Comparison of ENCODE assay signal across 11 mouse cellular contexts in the genomic region with DNA sequence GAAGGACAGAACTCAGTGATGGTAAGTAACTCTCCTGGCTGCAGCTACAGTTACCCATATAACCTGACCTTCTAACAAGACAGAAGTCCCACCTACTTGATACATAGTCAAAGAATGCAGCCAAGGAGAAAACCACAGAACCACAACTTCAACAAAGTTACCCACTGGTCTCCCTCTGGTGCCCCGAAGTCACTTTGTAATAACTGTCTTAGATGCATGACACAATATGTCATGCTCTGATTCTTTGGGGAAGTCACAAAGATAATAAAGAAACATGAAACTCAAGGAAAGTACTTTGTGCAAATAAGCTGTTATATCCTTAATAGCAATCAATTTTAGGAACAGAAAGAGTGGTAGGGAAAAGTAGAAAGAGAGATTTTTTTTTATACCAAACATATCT. TPM values are rescaled to one million over a fixed set of nuclear protein-coding genes. Genes with fewer than 3 reads are reported as not detected.
DNase-seq lines count a peak whose midpoint lies in the region; ATAC-seq and TF ChIP-seq lines count a peak whose summit lies in the region.
"Had no signal": no experiment of that assay in that cellular context is flagged by ENCODE, and none has a peak within 500 bp of the region (broad histone marks: within the 10 kb centered on the region; RNA-seq: fewer than 3 reads in every experiment).

No protein-coding gene starts in this region.

- DNase-seq in kidney, postnatal 25 days: no peak
- DNase-seq in A20 (ENCODE audit: low read depth, low spot score): peak; percentile 80
- peak; percentile 22 for DNase-seq in c-Kit-positive CD71-negative TER-119-negative erythroid progenitor cells, embryonic 14.5 days (ENCODE audit: low read depth)
- no peak for DNase-seq in stomach, postnatal 0 days (ENCODE audit: low spot score)
- no peak for DNase-seq in embryo, embryonic 10 days (ENCODE audit: low spot score)
- DNase-seq in gastrocnemius, adult 18-20 months (ENCODE audit: low spot score): no peak
- DNase-seq: embryo, embryonic 11 days had no signal

- no peak overlapping the region for H3K9ac ChIP-seq in kidney, embryonic 15.5 days
- no peak overlapping the region for H3K9ac ChIP-seq in midbrain, embryonic 15.5 days
- H3K9ac ChIP-seq in stomach, postnatal 0 days (ENCODE audit: low read length): no peak overlapping the region

- H3K4me1 ChIP-seq in kidney, embryonic 15.5 days: peaks cover 39% of the 10 kb centered on the region
- peaks cover 52% of the 10 kb centered on the region for H3K4me1 ChIP-seq in midbrain, embryonic 15.5 days
- peaks cover 7% of the 10 kb centered on the region; the same call in 1 of the 2 replicates for H3K4me1 ChIP-seq in stomach, postnatal 0 days (replicated peaks; ENCODE audit: control insufficient read depth, insufficient read depth)

- H3K27ac ChIP-seq in kidney, embryonic 15.5 days: no peak overlapping the region
- no peak overlapping the region for H3K27ac ChIP-seq in midbrain, embryonic 15.5 days
- H3K27ac ChIP-seq in stomach, postnatal 0 days (replicated peaks): no peak overlapping the region
- H3K27ac ChIP-seq: kidney, postnatal 0 days; macrophage had no signal

- peak overlapping the region; percentile 91; the same call in 1 of the 2 replicates for H3K4me2 ChIP-seq in kidney, embryonic 15.5 days
- peak overlapping the region; percentile 58 for H3K4me2 ChIP-seq in midbrain, embryonic 15.5 days
- no peak overlapping the region for H3K4me2 ChIP-seq in stomach, postnatal 0 days (replicated peaks; ENCODE audit: low read depth)

- no peaks in the 10 kb centered on the region for H3K9me3 ChIP-seq in kidney, embryonic 15.5 days (replicated peaks)
- H3K9me3 ChIP-seq in midbrain, embryonic 15.5 days: no peaks in the 10 kb centered on the region
- H3K9me3 ChIP-seq in stomach, postnatal 0 days (ENCODE audit: control insufficient read depth, low read length): no peaks in the 10 kb centered on the region

- no peaks in the 10 kb centered on the region for H3K27me3 ChIP-seq in kidney, embryonic 15.5 days
- H3K27me3 ChIP-seq in midbrain, embryonic 15.5 days (replicated peaks): no peaks in the 10 kb centered on the region
- no peaks in the 10 kb centered on the region for H3K27me3 ChIP-seq in stomach, postnatal 0 days (ENCODE audit: control insufficient read depth, insufficient read depth, low read length)

- WGBS in kidney, embryonic 15.5 days: 85% methylated on average over 1 of the region's 1 CpGs
- 81% methylated on average over 1 of the region's 1 CpGs for WGBS in midbrain, embryonic 15.5 days
- WGBS in stomach, postnatal 0 days: 63% methylated on average over 1 of the region's 1 CpGs

- peaks cover 18% of the 10 kb centered on the region for H3K36me3 ChIP-seq in kidney, embryonic 15.5 days
- H3K36me3 ChIP-seq in midbrain, embryonic 15.5 days (replicated peaks): no peaks in the 10 kb centered on the region
- H3K36me3 ChIP-seq in stomach, postnatal 0 days (ENCODE audit: control insufficient read depth, insufficient read depth, low read length): no peaks in the 10 kb centered on the region

- no peak for TF ChIP-seq EP300 in stomach, postnatal 0 days (optimal IDR thresholded peaks at IDR 0.05)

- ATAC-seq in kidney, embryonic 15.5 days (replicated peaks; ENCODE audit: low FRiP score): no peak
- ATAC-seq in midbrain, embryonic 15.5 days (replicated peaks): no peak
- no peak for ATAC-seq in stomach, postnatal 0 days (ENCODE audit: low FRiP score, low TSS enrichment)

- H3K4me3 ChIP-seq in kidney, embryonic 15.5 days (replicated peaks): no peak overlapping the region
- H3K4me3 ChIP-seq in midbrain, embryonic 15.5 days: no peak overlapping the region
- no peak overlapping the region for H3K4me3 ChIP-seq in stomach, postnatal 0 days (ENCODE audit: low read depth, low read length)

- no peak for TF ChIP-seq CTCF in stomach, postnatal 0 days (IDR thresholded peaks at IDR 0.05; ENCODE audit: low read depth)

RNA-seq across cellular contexts. Expression of a gene that starts 3.2 kb away (rescaled TPM):
- polyA plus RNA-seq in kidney, embryonic 15.5 days (2015; fragmentation: Nextera tagmentation; extraction: Ambion mirVana): 34.0 and 34.1 TPM in 2 replicates
- 89.6 and 92.2 TPM in 2 replicates for polyA plus RNA-seq in midbrain, embryonic 15.5 days (2015; fragmentation: Nextera tagmentation; extraction: Ambion mirVana)
- polyA plus RNA-seq in stomach, postnatal 0 days (2015; fragmentation: Nextera tagmentation; extraction: Ambion mirVana): 18.0 and 19.6 TPM in 2 replicates
- total RNA-seq in gastrocnemius, adult 18-20 months (2021): 10 to 100 TPM; 22.9 to 25.4 TPM

RNA-seq across cellular contexts. Expression of a gene that starts 3.3 kb away (rescaled TPM):
- 31.0 and 31.5 TPM in 2 replicates for polyA plus RNA-seq in kidney, embryonic 15.5 days (2015; fragmentation: Nextera tagmentation; extraction: Ambion mirVana)
- 15.1 and 16.5 TPM in 2 replicates for polyA plus RNA-seq in midbrain, embryonic 15.5 days (2015; fragmentation: Nextera tagmentation; extraction: Ambion mirVana)
- polyA plus RNA-seq in stomach, postnatal 0 days (2015; fragmentation: Nextera tagmentation; extraction: Ambion mirVana): 6.8 and 7.5 TPM in 2 replicates
- total RNA-seq in gastrocnemius, adult 18-20 months (2021): 1 to 10 TPM; 5.7 to 5.8 TPM

RNA-seq across cellular contexts. Expression of a gene that starts 27.2 kb away (rescaled TPM):
- polyA plus RNA-seq in kidney, embryonic 15.5 days (2015; fragmentation: Nextera tagmentation; extraction: Ambion mirVana): 156 and 162 TPM in 2 replicates
- 122 TPM in 2 replicates for polyA plus RNA-seq in midbrain, embryonic 15.5 days (2015; fragmentation: Nextera tagmentation; extraction: Ambion mirVana)
- 94.3 and 106 TPM in 2 replicates for polyA plus RNA-seq in stomach, postnatal 0 days (2015; fragmentation: Nextera tagmentation; extraction: Ambion mirVana)
- total RNA-seq in gastrocnemius, adult 18-20 months (2021): 10 to 100 TPM; 21.1 to 21.9 TPM

RNA-seq across cellular contexts. Expression of a gene that starts 27.3 kb away (rescaled TPM):
- polyA plus RNA-seq in kidney, embryonic 15.5 days (2015; fragmentation: Nextera tagmentation; extraction: Ambion mirVana): 49.6 and 53.7 TPM in 2 replicates
- 35.8 and 36.4 TPM in 2 replicates for polyA plus RNA-seq in midbrain, embryonic 15.5 days (2015; fragmentation: Nextera tagmentation; extraction: Ambion mirVana)
- polyA plus RNA-seq in stomach, postnatal 0 days (2015; fragmentation: Nextera tagmentation; extraction: Ambion mirVana): 37.8 and 42.9 TPM in 2 replicates
- 10 to 100 TPM; 28.6 to 29.5 TPM for total RNA-seq in gastrocnemius, adult 18-20 months (2021)

Comparison
In these comparisons a context has a peak if more than half of its experiments do, and no peak if none do; other contexts are left out.
1. DNase-seq: peak in A20 (single experiment) and c-Kit-positive CD71-negative TER-119-negative erythroid progenitor cells, embryonic 14.5 days (single experiment); none in kidney, postnatal 25 days (0 of 2), stomach, postnatal 0 days (single experiment), embryo, embryonic 10 days (single experiment) and gastrocnemius, adult 18-20 months (single experiment).